8 mouse cellular contexts compared by ENCODE assay signal in the genomic region with DNA sequence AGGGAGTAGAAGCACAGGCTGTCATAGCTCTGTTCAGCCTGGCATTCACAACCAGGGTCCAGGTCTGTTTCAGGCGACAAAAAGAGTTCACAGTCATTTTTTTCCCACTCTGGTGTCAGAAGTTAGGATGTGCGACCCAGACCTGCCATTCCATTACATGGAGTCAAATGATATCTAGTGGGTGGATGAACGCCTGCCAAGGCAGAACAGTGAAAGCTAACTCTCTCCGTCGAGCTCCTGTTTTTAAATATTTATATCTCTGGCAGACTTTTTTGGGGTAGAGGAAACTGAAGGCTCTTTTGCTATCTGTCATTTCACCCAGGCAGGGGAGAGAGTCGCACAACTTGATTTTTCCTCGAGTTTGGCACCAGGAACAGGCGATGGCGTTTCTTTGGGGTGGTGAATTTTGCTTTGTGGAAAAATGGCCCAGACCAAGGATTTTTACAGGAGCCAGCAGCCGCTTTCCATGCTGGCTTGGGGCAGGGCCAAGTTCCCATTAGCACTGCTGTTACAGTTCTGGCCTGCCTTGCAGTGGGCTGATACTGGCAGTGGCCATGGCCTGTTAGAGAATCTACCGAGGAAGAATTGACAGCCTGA.
DNase-seq lines count a peak whose midpoint lies in the region; ATAC-seq lines count a peak whose summit lies in the region.

No protein-coding gene starts in this region.

- no peaks in the 10 kb centered on the region for H3K9me3 ChIP-seq in neural tube, embryonic 13.5 days
- no peaks in the 10 kb centered on the region for H3K9me3 ChIP-seq in forebrain, embryonic 14.5 days (replicated peaks; ENCODE audit: control insufficient read depth, low read length)
- no peaks in the 10 kb centered on the region for H3K9me3 ChIP-seq in heart, embryonic 15.5 days (replicated peaks)

- H3K36me3 ChIP-seq in neural tube, embryonic 13.5 days = no peaks in the 10 kb centered on the region
- H3K36me3 ChIP-seq in forebrain, embryonic 14.5 days (ENCODE audit: control insufficient read depth, insufficient read depth, low read length) = no peaks in the 10 kb centered on the region
- H3K36me3 ChIP-seq in heart, embryonic 15.5 days = no peaks in the 10 kb centered on the region

- intact Hi-C loops in left cerebral cortex, postnatal 14 days (cut with DNase I) = no loop called here

- ATAC-seq in neural tube, embryonic 13.5 days (ENCODE audit: low read depth) = no peak
- peak; percentile 71 for ATAC-seq in forebrain, embryonic 14.5 days
- peak; percentile 80 for ATAC-seq in heart, embryonic 15.5 days (replicated peaks; ENCODE audit: insufficient number of reproducible peaks, insufficient read depth, low FRiP score, low read depth)

- no peak overlapping the region for H3K4me2 ChIP-seq in neural tube, embryonic 13.5 days
- H3K4me2 ChIP-seq in forebrain, embryonic 14.5 days (ENCODE audit: low read length) = peak overlapping the region; percentile 4; the same call in 1 of the 2 replicates
- peak overlapping the region; percentile 24; the same call in 1 of the 2 replicates for H3K4me2 ChIP-seq in heart, embryonic 15.5 days

- no peak for DNase-seq in neural tube, embryonic 10.5 days (ENCODE audit: extremely low spot score, low spot score)
- DNase-seq in forebrain, embryonic 14.5 days (ENCODE audit: low spot score) = peak; percentile 92
- DNase-seq in left cerebral cortex, postnatal 14 days (ENCODE audit: low spot score in 2 of 2) = peak; percentile 37 to 58
- peak; percentile 86 to 88 for DNase-seq in right cerebral cortex, postnatal 10 days (ENCODE audit: low spot score in 2 of 2)
- DNase-seq in kidney, adult 8-10 months = no peak
- DNase-seq in spleen, adult 18-20 months = no peak

- H3K27me3 ChIP-seq in neural tube, embryonic 13.5 days = no peaks in the 10 kb centered on the region
- no peaks in the 10 kb centered on the region for H3K27me3 ChIP-seq in forebrain, embryonic 14.5 days (replicated peaks; ENCODE audit: control insufficient read depth, insufficient read depth, low read length)
- no peaks in the 10 kb centered on the region for H3K27me3 ChIP-seq in heart, embryonic 15.5 days

- H3K9ac ChIP-seq in neural tube, embryonic 13.5 days = no peak overlapping the region
- H3K9ac ChIP-seq in forebrain, embryonic 14.5 days (ENCODE audit: low read length) = no peak overlapping the region; the same call in 1 of the 2 replicates
- H3K9ac ChIP-seq in heart, embryonic 15.5 days = no peak overlapping the region

- WGBS in neural tube, embryonic 13.5 days = 73% methylated on average over 11 of the region's 11 CpGs
- 29% methylated on average over 11 of the region's 11 CpGs for WGBS in forebrain, embryonic 14.5 days
- WGBS in heart, embryonic 15.5 days = 31% methylated on average over 11 of the region's 11 CpGs

- peaks cover 33% of the 10 kb centered on the region for H3K4me1 ChIP-seq in neural tube, embryonic 13.5 days (replicated peaks)
- H3K4me1 ChIP-seq in forebrain, embryonic 14.5 days (ENCODE audit: control insufficient read depth, insufficient read depth, low read length) = peaks cover 45% of the 10 kb centered on the region
- H3K4me1 ChIP-seq in heart, embryonic 15.5 days (replicated peaks) = peaks cover 28% of the 10 kb centered on the region

- H3K27ac ChIP-seq in neural tube, embryonic 13.5 days (replicated peaks) = peak overlapping the region; percentile 20
- peak overlapping the region; percentile 89 for H3K27ac ChIP-seq in forebrain, embryonic 14.5 days (ENCODE audit: low read depth, low read length)
- peak overlapping the region; percentile 82 for H3K27ac ChIP-seq in heart, embryonic 15.5 days

- H3K4me3 ChIP-seq in neural tube, embryonic 13.5 days = no peak overlapping the region
- no peak overlapping the region for H3K4me3 ChIP-seq in forebrain, embryonic 14.5 days (ENCODE audit: low read depth, low read length)
- no peak overlapping the region for H3K4me3 ChIP-seq in heart, embryonic 15.5 days

Comparison
In these comparisons a context has a peak if more than half of its experiments do, and no peak if none do; other contexts are left out.
1. H3K27ac ChIP-seq: peak in every context shown above with its lines; median percentile 89 in forebrain, embryonic 14.5 days; 82 in heart, embryonic 15.5 days; 20 in neural tube, embryonic 13.5 days.
2. DNase-seq: peak in forebrain, embryonic 14.5 days (single experiment), left cerebral cortex, postnatal 14 days (2 of 2) and right cerebral cortex, postnatal 10 days (2 of 2); none in neural tube, embryonic 10.5 days (single experiment), kidney, adult 8-10 months (0 of 2) and spleen, adult 18-20 months (0 of 2).